Comparison of ENCODE assay signal across 27 mouse cellular contexts in the genomic region with DNA sequence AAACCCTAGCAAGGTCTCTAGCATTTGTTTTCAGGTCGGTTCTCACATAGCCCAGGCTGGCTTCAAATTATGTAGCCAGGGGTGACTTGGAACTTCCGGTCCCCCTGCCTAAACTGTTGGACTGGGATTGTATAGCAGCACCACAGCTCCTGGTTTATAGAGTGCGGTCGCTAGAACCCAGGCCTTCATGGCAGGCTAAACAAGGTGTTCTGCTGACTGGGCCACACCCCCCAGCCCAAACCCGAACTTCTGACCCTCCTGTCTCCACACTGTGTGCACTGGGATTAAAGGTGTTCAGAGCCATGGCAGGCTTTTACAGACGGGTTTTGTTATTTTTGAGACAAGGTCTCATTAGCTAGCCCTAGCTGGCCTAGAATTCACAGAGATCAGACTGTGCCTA. TPM values are rescaled to one million over a fixed set of nuclear protein-coding genes. Genes with fewer than 3 reads are reported as not detected.
DNase-seq lines count a peak whose midpoint lies in the region; ATAC-seq lines count a peak whose summit lies in the region.
"Had no signal": no experiment of that assay in that cellular context is flagged by ENCODE, and none has a peak within 500 bp of the region (broad histone marks: within the 10 kb centered on the region; RNA-seq: fewer than 3 reads in every experiment).

No protein-coding gene starts in this region.

- no peak for ATAC-seq in heart, embryonic 14.5 days (ENCODE audit: insufficient number of reproducible peaks, insufficient read depth, low FRiP score, low read depth)
- 0 out of 2 replicates have a peak, but pooled peaks have one; percentile 20 for ATAC-seq in lung, embryonic 15.5 days (ENCODE audit: borderline replicate concordance, extremely low read depth, low FRiP score, low TSS enrichment)
- peak; percentile 46; the same call in 1 of the 2 replicates for ATAC-seq in intestine, embryonic 16.5 days
- ATAC-seq in stomach, embryonic 15.5 days (ENCODE audit: insufficient read depth, low FRiP score, low read depth) = peak; percentile 56
- ATAC-seq: forebrain, embryonic 16.5 days; hindbrain, embryonic 16.5 days; Patski had no signal

- H3K4me1 ChIP-seq in heart, embryonic 14.5 days (ENCODE audit: control insufficient read depth in 2 of 2, insufficient read depth in 2 of 2, low read length in 2 of 2) = peaks cover 5 to 6% of the 10 kb centered on the region in 2 experiments; a peak in 2 of 4 replicates
- H3K4me1 ChIP-seq in lung, embryonic 15.5 days = peaks cover 12% of the 10 kb centered on the region
- H3K4me1 ChIP-seq in intestine, embryonic 16.5 days (ENCODE audit: control insufficient read depth, insufficient read depth, low read length) = no peaks in the 10 kb centered on the region
- H3K4me1 ChIP-seq in stomach, embryonic 15.5 days = 0 out of 2 replicates have a peak, but pooled peaks cover 3% of the 10 kb centered on the region
- H3K4me1 ChIP-seq: hindbrain, embryonic 10.5 days; midbrain, embryonic 10.5 days; neural tube, embryonic 15.5 days had no signal

- H3K9ac ChIP-seq in heart, embryonic 14.5 days (ENCODE audit: low read length) = no peak overlapping the region
- H3K9ac ChIP-seq in lung, embryonic 15.5 days = no peak overlapping the region
- no peak overlapping the region for H3K9ac ChIP-seq in intestine, embryonic 16.5 days (ENCODE audit: low read depth, low read length)
- H3K9ac ChIP-seq in stomach, embryonic 15.5 days = no peak overlapping the region
- H3K9ac ChIP-seq: neural tube, embryonic 15.5 days had no signal

- no peaks in the 10 kb centered on the region for H3K27me3 ChIP-seq in heart, embryonic 14.5 days (ENCODE audit: control insufficient read depth, insufficient read depth, low read length)
- no peaks in the 10 kb centered on the region for H3K27me3 ChIP-seq in lung, embryonic 15.5 days
- no peaks in the 10 kb centered on the region for H3K27me3 ChIP-seq in intestine, embryonic 16.5 days (replicated peaks; ENCODE audit: control insufficient read depth, insufficient read depth, low read length)
- no peaks in the 10 kb centered on the region for H3K27me3 ChIP-seq in stomach, embryonic 15.5 days (replicated peaks)
- H3K27me3 ChIP-seq: neural tube, embryonic 15.5 days; Patski had no signal

- no peak for DNase-seq in heart, postnatal 4 days
- DNase-seq in lung, postnatal 36 days = no peak
- no peak for DNase-seq in thymus, postnatal 10 days (ENCODE audit: low spot score in 2 of 2)
- DNase-seq: B cell, adult 2 months; cerebellum, adult 9-10 months; gastrocnemius, postnatal 25 days; thymus, adult 18-20 months had no signal

- 0 out of 2 replicates have a peak, but pooled peaks cover 4% of the 10 kb centered on the region for H3K9me3 ChIP-seq in heart, embryonic 14.5 days (ENCODE audit: control insufficient read depth, low read length)
- peaks cover 5% of the 10 kb centered on the region; the same call in 1 of the 2 replicates for H3K9me3 ChIP-seq in lung, embryonic 15.5 days
- 0 out of 2 replicates have a peak, but pooled peaks cover 4% of the 10 kb centered on the region for H3K9me3 ChIP-seq in intestine, embryonic 16.5 days (ENCODE audit: control insufficient read depth, low read length)
- no peaks in the 10 kb centered on the region for H3K9me3 ChIP-seq in stomach, embryonic 15.5 days
- H3K9me3 ChIP-seq: neural tube, embryonic 15.5 days had no signal

- no peak overlapping the region for H3K4me3 ChIP-seq in heart, embryonic 14.5 days (ENCODE audit: control insufficient read depth in 1 of 2, insufficient read depth in 1 of 2, low read depth in 1 of 2, low read length in 2 of 2)
- no peak overlapping the region for H3K4me3 ChIP-seq in lung, embryonic 15.5 days
- H3K4me3 ChIP-seq in intestine, embryonic 16.5 days (ENCODE audit: low read length) = no peak overlapping the region
- H3K4me3 ChIP-seq in stomach, embryonic 15.5 days (replicated peaks) = no peak overlapping the region
- H3K4me3 ChIP-seq: heart, adult 2 months; hindbrain, embryonic 10.5 days; layer of hippocampus, adult 2 months; midbrain, embryonic 10.5 days; neural tube, embryonic 15.5 days had no signal

- no peak overlapping the region for H3K4me2 ChIP-seq in heart, embryonic 14.5 days (ENCODE audit: low read length)
- no peak overlapping the region for H3K4me2 ChIP-seq in lung, embryonic 15.5 days
- H3K4me2 ChIP-seq in intestine, embryonic 16.5 days (ENCODE audit: low read depth, low read length) = no peak overlapping the region
- H3K4me2 ChIP-seq in stomach, embryonic 15.5 days = no peak overlapping the region
- H3K4me2 ChIP-seq: neural tube, embryonic 15.5 days had no signal

- 77% methylated on average over 6 of the region's 6 CpGs for WGBS in heart, embryonic 14.5 days
- WGBS in lung, embryonic 15.5 days = 62% methylated on average over 6 of the region's 6 CpGs
- WGBS in intestine, embryonic 16.5 days = 65% methylated on average over 6 of the region's 6 CpGs
- WGBS in stomach, embryonic 15.5 days = 68% methylated on average over 6 of the region's 6 CpGs

- H3K36me3 ChIP-seq in heart, embryonic 14.5 days (ENCODE audit: control insufficient read depth, insufficient read depth, low read length) = no peaks in the 10 kb centered on the region
- H3K36me3 ChIP-seq in lung, embryonic 15.5 days = no peaks in the 10 kb centered on the region
- H3K36me3 ChIP-seq in intestine, embryonic 16.5 days (ENCODE audit: control insufficient read depth, insufficient read depth, low read length) = no peaks in the 10 kb centered on the region
- no peaks in the 10 kb centered on the region for H3K36me3 ChIP-seq in stomach, embryonic 15.5 days
- H3K36me3 ChIP-seq: G1E; hindbrain, embryonic 10.5 days; midbrain, embryonic 10.5 days; neural tube, embryonic 15.5 days had no signal

- peak overlapping the region; percentile 9 to 20; a peak in 1 of 4 replicates for H3K27ac ChIP-seq in heart, embryonic 14.5 days (replicated peaks in 1 of 2; ENCODE audit: control insufficient read depth in 1 of 2, insufficient read depth in 1 of 2, low read depth in 2 of 2, low read length in 2 of 2)
- H3K27ac ChIP-seq in lung, embryonic 15.5 days = peak overlapping the region; percentile 89
- peak overlapping the region; percentile 17; the same call in 1 of the 2 replicates for H3K27ac ChIP-seq in intestine, embryonic 16.5 days (ENCODE audit: low read length)
- peak overlapping the region; percentile 77 for H3K27ac ChIP-seq in stomach, embryonic 15.5 days
- H3K27ac ChIP-seq: heart, adult 2 months; hindbrain, embryonic 10.5 days; layer of hippocampus, adult 2 months; midbrain, embryonic 10.5 days; neural tube, embryonic 15.5 days had no signal

RNA-seq across cellular contexts. Expression of a gene that starts 13.5 kb away (rescaled TPM):
- polyA plus RNA-seq in heart, embryonic 14.5 days (2014; fragmentation: Nextera tagmentation; extraction: Ambion mirVana) = 16.6 and 18.0 TPM in 2 replicates
- 10 to 100 TPM; 34.0 to 36.3 TPM for total RNA-seq in heart, postnatal 4 days (2021)
- 18.5 and 20.2 TPM in 2 replicates for polyA plus RNA-seq in lung, embryonic 15.5 days (2015; fragmentation: Nextera tagmentation; extraction: Ambion mirVana)
- 3.5 and 5.0 TPM in 2 replicates for polyA plus RNA-seq in intestine, embryonic 16.5 days (2015; fragmentation: Nextera tagmentation; extraction: Ambion mirVana)
- polyA plus RNA-seq in stomach, embryonic 15.5 days (2015; fragmentation: Nextera tagmentation; extraction: Ambion mirVana) = 14.3 and 14.4 TPM in 2 replicates

RNA-seq across cellular contexts. Expression of a gene that starts 53.4 kb away (rescaled TPM):
- not detected in 2 replicates for polyA plus RNA-seq in heart, embryonic 14.5 days (2014; fragmentation: Nextera tagmentation; extraction: Ambion mirVana)
- not detected for total RNA-seq in heart, postnatal 4 days (2021)
- polyA plus RNA-seq in lung, embryonic 15.5 days (2015; fragmentation: Nextera tagmentation; extraction: Ambion mirVana) = not detected in 2 replicates
- polyA plus RNA-seq in intestine, embryonic 16.5 days (2015; fragmentation: Nextera tagmentation; extraction: Ambion mirVana) = not detected in 2 replicates
- not detected in 2 replicates for polyA plus RNA-seq in stomach, embryonic 15.5 days (2015; fragmentation: Nextera tagmentation; extraction: Ambion mirVana)
- total RNA-seq: adrenal gland, adult 18-20 months; adrenal gland, postnatal 36 days; CH12.LX; G1E; gastrocnemius, postnatal 25 days; heart, adult 2 months; layer of hippocampus, adult 2 months; layer of hippocampus, postnatal 25 days; liver, adult 2 months had no signal
- polyA plus RNA-seq: forebrain, embryonic 16.5 days; G1E; heart, adult 2 months; hindbrain, embryonic 16.5 days; limb, embryonic 11.5 days; liver, adult 2 months; liver, embryonic 16.5 days; midbrain, embryonic 10.5 days; neural tube, embryonic 15.5 days; Patski had no signal

Comparison
In these comparisons a context has a peak if more than half of its experiments do, and no peak if none do; other contexts are left out.
1. H3K27ac ChIP-seq: peak in every context shown above with its lines; median percentile 89 in lung, embryonic 15.5 days; 77 in stomach, embryonic 15.5 days; 17 in intestine, embryonic 16.5 days; 14 in heart, embryonic 14.5 days.